Mouse (Mus musculus): ENCODE data around the gene Tln1.

DNA sequence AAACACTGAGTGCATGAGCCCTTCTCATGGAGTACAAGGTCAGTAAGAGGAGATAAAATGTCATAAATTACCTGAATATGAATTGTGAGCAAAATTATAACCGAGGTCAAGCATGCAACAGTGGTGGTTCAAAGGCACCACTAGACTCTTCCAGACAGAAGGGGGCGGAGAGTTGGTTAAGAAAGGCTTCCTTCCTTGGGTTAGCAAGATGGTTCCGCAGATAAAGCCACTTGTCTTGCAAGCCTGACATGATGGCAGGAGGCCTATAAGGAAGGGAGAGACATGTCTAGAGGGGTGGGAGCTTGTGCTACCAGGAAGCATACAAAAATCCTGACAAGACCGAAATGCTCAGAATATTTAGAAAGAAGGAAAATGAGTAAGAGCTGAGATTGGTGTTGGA, 58.2 kb downstream of the Tln1 start:
- TF ChIP-seq CTCF (IDR thresholded peaks at IDR 0.05; ENCODE audit: control insufficient read depth, insufficient read depth, low read length): no peak
- no peak for TF ChIP-seq POLR2A (IDR thresholded peaks at IDR 0.05; ENCODE audit: borderline replicate concordance, control insufficient read depth, low read depth, low read length)
